Mouse (Mus musculus) neural tube, embryonic 12.5 days (tissue): ENCODE data around the gene 1700029I15Rik. TPM values are rescaled to one million over a fixed set of nuclear protein-coding genes. Genes with fewer than 3 reads are reported as not detected.
A peak's percentile ranks its signal among the peaks of the same experiment; 100 is the strongest.

ENCODE experiments used
- ATAC-seq: fragments of 200-750 bp; cut with Nextera tagmentation; 2 replicates; pipeline ENCODE4 v1.8.0; 2017; ENCODE audit warnings: low read depth, mild to moderate bottlenecking, moderate TSS enrichment, moderate library complexity; ENCODE audit not compliant: low FRiP score
- H3K27ac ChIP-seq: fragments of 300-500 bp; sonication (generic); 2 replicates; pipeline ENCODE4 v1.5.1; 2016
- H3K27me3 ChIP-seq: fragments of 300-500 bp; sonication (generic); replicated peaks from 2 replicates; pipeline ENCODE4 v1.6.1; 2016; ENCODE audit warnings: mild to moderate bottlenecking
- H3K36me3 ChIP-seq: fragments of 300-500 bp; sonication (generic); 2 replicates; pipeline ENCODE4 v1.6.1; 2016; ENCODE audit warnings: mild to moderate bottlenecking
- H3K4me1 ChIP-seq: fragments of 300-500 bp; sonication (generic); 2 replicates; pipeline ENCODE4 v1.6.1; 2016
- H3K4me2 ChIP-seq: fragments of 300-500 bp; sonication (generic); replicated peaks from 2 replicates; pipeline ENCODE4 v1.6.1; 2016; ENCODE audit warnings: mild to moderate bottlenecking
- H3K4me3 ChIP-seq: fragments of 300-500 bp; sonication (generic); 2 replicates; pipeline ENCODE4 v1.5.1; 2016
- H3K9ac ChIP-seq: fragments of 300-500 bp; sonication (generic); 2 replicates; pipeline ENCODE4 v1.6.1; 2016; ENCODE audit warnings: mild to moderate bottlenecking
- H3K9me3 ChIP-seq: fragments of 300-500 bp; sonication (generic); 2 replicates; pipeline ENCODE4 v1.6.1; 2016; ENCODE audit warnings: mild to moderate bottlenecking
- WGBS: fragments of 180-500 bp; shearing (Covaris S2); methylation state at CpG from one replicate; pipeline ENCODE4 v1.1.7; 2016; 5-methylcytosine and 5-hydroxymethylcytosine counted together
- polyA plus RNA-seq: library from polyadenylated mRNA; unstranded; fragments of >200 nt; fragmentation: Nextera tagmentation; extraction: Ambion mirVana; gene quantifications from 2 replicates; pipeline ENCODE4 v1.2.1, GENCODE M21; 2016

The 1700029I15Rik gene
- polyA plus RNA-seq, 1 experiment from 2014 or later: 7.3 TPM

DNA sequence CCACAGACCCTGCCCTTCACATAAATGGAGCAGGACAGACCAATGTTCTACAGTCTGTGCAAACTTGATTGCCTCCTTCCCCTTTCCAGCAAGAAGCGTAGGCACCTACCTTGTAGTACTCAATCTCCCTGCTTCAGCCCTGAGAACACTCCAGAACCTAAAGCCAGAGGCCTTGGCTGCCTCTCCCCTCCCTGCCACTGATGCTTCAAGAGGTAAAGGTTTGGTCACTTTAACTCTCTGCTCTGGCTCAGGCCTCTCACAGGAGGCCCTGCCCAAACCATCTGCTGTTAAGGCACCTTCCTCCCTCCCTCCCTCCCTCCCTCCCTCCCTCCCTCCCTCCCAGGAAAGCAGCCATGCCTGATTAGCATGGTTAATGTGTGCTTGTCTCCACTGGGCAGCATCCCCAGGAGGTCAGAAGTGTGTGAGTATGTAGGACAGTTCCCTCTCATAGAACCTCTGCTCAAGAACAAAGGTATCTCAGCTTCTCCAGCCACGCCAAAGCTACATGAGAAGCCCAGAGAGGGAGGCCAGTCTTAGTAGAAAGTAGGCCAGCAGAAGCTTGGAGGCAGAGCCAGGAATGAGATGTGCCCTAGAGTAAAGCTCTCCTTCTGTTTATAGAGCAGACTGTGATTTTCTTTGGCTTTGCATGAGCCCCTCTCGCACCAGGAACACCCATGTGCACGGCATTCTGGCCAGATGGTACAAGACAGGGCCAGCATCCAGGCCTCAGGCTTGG lies 20.4 kb downstream of the 1700029I15Rik start:
- Histone ChIP-seq H3K27me3 (no peaks in the 10 kb centered on the region), H3K4me1 (peaks cover 54% of the 10 kb centered on the region), H3K9me3 (no peaks in the 10 kb centered on the region), H3K27ac (no peak overlapping the region), H3K36me3 (peaks cover 28% of the 10 kb centered on the region), H3K4me2 (no peak overlapping the region), H3K4me3 (no peak overlapping the region), H3K9ac (0 out of 2 replicates have a peak overlapping the region, but pooled peaks have one; percentile 18)
- ATAC-seq: no peak
- WGBS: 79% methylated on average over 4 of the region's 4 CpGs

DNA sequence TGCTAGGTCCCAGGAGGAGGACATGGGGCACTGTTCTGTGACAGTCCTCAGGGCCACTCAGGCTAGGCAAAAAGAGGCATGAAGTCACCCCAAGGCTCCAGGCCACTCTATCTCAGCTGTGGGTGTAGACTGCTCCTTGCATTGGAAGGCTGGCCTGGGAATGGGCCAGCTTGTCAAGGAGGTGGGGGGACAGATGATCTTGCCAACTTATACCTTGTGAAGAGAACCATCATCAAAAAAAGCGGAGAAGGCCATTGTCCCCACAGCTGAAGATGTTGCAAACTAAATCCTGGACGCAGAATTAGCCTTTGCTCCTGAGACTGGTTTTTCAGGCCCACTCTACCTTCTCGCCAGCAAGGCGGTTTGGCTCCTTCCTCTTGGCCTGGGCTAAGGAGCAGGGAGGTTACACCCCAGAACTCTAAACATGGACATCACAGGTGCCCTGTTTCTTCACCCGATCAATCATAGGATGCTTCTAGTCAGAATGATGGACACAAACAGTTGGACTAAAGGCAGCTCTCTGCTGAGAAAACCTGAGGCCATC lies 21.5 kb downstream of the 1700029I15Rik start:
- H3K4me3 ChIP-seq: no peak overlapping the region
- no peak for ATAC-seq
- no peaks in the 10 kb centered on the region for H3K27me3 ChIP-seq
- no peak overlapping the region for H3K27ac ChIP-seq
- 92% methylated on average over 5 of the region's 5 CpGs for WGBS
- peaks cover 37% of the 10 kb centered on the region for H3K36me3 ChIP-seq
- H3K4me2 ChIP-seq: no peak overlapping the region
- H3K9me3 ChIP-seq: no peaks in the 10 kb centered on the region
- peaks cover 51% of the 10 kb centered on the region for H3K4me1 ChIP-seq
- H3K9ac ChIP-seq: no peak overlapping the region

DNA sequence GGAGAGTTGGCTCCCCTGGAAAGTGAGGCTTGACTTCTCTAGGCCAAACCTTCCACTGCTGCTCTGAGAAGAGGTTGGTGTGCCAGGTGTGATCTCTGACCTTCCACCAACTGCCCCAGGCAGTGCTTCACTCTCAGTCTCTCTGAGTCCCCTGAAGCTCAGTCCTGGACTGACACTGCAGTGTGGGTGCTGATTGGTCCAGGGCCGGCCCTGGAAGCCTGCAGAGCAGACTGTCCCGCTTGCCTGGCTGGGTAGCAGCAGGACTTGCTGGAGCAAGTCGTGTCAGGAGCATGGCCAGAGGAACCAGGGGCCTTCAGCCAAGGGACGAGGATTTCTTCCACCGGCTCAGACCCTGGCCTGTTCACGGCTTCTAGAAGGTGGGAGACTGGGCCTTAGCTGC lies 22.4 kb downstream of the 1700029I15Rik start:
- H3K9ac ChIP-seq: no peak overlapping the region
- WGBS: 85% methylated on average over 6 of the region's 6 CpGs
- no peak overlapping the region for H3K27ac ChIP-seq
- no peaks in the 10 kb centered on the region for H3K27me3 ChIP-seq
- no peak for ATAC-seq
- H3K9me3 ChIP-seq: no peaks in the 10 kb centered on the region
- peaks cover 42% of the 10 kb centered on the region for H3K4me1 ChIP-seq
- H3K4me2 ChIP-seq: no peak overlapping the region
- no peak overlapping the region for H3K4me3 ChIP-seq
- H3K36me3 ChIP-seq: peaks cover 46% of the 10 kb centered on the region

DNA sequence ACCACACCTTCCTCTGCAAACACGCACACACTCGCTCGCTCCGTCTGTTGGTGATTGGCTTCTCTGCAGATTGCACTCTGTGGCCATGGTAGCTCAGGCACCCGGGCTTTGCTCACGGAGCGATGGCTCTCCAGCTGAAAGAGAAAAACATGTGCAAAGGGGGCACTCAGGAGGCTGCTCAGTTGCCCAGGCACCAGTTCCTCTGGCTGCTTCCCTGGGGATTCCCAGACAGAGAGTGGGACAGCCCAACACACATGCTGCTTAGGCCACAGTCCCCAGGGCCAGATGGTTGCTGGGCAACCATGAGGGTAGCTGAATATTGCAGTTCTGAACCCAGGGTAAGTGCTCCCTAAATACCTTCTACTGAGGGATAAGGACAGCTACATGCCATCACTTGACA lies 23.3 kb downstream of the 1700029I15Rik start:
- Histone ChIP-seq H3K4me2 (no peak overlapping the region), H3K27ac (no peak overlapping the region), H3K27me3 (no peaks in the 10 kb centered on the region), H3K9me3 (no peaks in the 10 kb centered on the region), H3K4me1 (peaks cover 35% of the 10 kb centered on the region), H3K4me3 (no peak overlapping the region), H3K36me3 (peaks cover 55% of the 10 kb centered on the region), H3K9ac (0 out of 2 replicates have a peak overlapping the region, but pooled peaks have one; percentile 8)
- WGBS: 75% methylated on average over 7 of the region's 7 CpGs
- ATAC-seq: no peak

DNA sequence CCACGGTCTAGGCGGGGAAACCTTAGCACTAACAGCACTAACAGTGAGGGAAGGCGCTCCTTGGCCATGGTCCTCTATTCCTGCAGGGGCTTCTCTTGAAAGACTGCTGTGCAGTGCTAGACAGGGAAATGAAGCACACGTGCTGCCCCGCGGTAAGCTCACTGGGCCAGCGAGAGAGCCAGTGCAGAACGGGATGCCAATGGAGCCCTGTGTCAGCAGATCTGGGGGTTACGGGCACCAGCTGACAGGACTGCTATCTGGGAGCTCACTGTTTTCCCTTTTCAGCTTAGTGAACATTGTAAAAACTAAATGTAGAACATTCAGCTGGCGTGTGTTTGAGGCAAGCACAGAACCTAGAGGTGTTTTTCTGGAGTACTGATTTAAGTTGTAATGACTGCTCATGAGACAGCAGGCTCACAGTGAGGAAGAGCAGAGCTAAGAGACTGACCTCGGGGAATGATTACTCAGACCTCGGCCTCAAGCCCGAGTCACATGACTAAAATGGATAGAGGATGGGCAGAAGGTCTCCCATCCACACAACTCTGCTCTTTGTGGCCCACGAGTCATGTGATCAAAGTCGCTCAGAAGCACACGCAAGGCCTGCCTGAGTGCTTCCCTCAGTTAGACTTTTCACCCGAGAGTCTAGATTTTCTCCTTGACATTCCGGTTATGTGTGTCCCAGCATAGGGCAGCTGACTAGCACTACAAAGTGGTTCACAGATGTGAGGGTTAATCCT lies 26.1 kb downstream of the 1700029I15Rik start:
- H3K9me3 ChIP-seq: no peaks in the 10 kb centered on the region
- H3K36me3 ChIP-seq: peaks cover 80% of the 10 kb centered on the region
- H3K9ac ChIP-seq: no peak overlapping the region
- H3K4me1 ChIP-seq: peaks cover 17% of the 10 kb centered on the region
- no peak overlapping the region for H3K27ac ChIP-seq
- no peaks in the 10 kb centered on the region for H3K27me3 ChIP-seq
- 92% methylated on average over 18 of the region's 18 CpGs for WGBS
- H3K4me2 ChIP-seq: no peak overlapping the region
- H3K4me3 ChIP-seq: no peak overlapping the region
- no peak for ATAC-seq

DNA sequence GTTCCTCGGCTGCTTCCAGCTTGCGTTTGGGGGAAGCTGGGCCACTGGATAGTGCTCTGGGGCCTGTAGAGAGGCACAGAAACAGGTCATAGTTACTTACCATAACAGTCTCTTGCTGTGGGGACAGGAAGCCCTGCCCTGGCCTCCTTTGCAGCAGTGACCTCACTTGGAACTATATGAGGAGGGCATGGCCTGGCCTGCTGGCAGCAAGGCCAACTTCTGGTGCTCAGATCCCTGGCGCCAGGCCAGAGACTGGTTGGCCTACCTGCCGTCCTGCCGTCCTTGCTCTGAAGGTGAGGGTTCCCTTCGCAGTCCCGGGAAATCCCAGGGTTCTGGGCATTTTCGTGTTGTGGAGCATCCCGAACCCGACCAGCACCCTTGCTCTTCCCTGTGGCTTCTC lies 29.4 kb downstream of the 1700029I15Rik start:
- no peak overlapping the region for H3K9ac ChIP-seq
- H3K36me3 ChIP-seq: peaks cover 90% of the 10 kb centered on the region
- H3K9me3 ChIP-seq: no peaks in the 10 kb centered on the region
- no peaks in the 10 kb centered on the region for H3K27me3 ChIP-seq
- H3K4me2 ChIP-seq: no peak overlapping the region
- H3K4me1 ChIP-seq: no peaks in the 10 kb centered on the region
- WGBS: 94% methylated on average over 10 of the region's 10 CpGs
- ATAC-seq: no peak
- no peak overlapping the region for H3K4me3 ChIP-seq
- H3K27ac ChIP-seq: no peak overlapping the region

DNA sequence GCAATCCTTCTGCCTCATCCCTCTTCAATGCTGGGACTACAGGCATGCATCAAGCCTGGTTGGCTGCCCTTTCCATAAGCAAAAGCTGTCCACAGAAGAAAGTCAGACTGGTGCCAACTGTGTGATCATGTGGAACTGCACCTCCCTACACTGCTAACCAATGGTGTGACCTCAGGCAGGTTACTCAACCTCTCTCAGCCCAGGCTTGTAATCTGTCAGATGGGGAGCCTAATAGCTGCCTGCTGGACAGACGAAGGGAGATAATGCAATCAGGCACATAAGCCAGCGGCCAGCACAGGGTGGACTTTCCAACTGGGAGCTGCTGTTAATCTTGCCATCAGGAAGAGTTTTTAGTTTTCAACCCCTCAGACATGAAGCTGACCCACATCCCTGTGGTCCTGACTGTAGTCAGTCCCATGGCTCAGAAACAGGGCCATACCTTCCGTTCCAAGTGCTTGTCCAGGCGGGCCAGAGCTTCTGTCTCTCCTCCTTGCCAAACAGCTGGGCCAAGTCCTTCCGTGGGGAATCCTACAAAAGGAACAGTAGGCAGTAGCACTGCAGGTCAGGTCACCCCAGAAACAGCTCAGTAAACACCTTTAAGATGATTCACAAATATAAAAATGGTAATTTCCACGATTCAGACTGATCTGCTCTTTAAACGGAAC lies 39.5 kb downstream of the 1700029I15Rik start:
- peaks cover 27% of the 10 kb centered on the region for H3K4me1 ChIP-seq
- no peaks in the 10 kb centered on the region for H3K9me3 ChIP-seq
- ATAC-seq: no peak
- no peak overlapping the region for H3K4me3 ChIP-seq
- no peak overlapping the region for H3K9ac ChIP-seq
- H3K27ac ChIP-seq: no peak overlapping the region
- H3K27me3 ChIP-seq: no peaks in the 10 kb centered on the region
- H3K36me3 ChIP-seq: peaks cover 72% of the 10 kb centered on the region
- H3K4me2 ChIP-seq: no peak overlapping the region
- WGBS: 93% methylated on average over 7 of the region's 7 CpGs

DNA sequence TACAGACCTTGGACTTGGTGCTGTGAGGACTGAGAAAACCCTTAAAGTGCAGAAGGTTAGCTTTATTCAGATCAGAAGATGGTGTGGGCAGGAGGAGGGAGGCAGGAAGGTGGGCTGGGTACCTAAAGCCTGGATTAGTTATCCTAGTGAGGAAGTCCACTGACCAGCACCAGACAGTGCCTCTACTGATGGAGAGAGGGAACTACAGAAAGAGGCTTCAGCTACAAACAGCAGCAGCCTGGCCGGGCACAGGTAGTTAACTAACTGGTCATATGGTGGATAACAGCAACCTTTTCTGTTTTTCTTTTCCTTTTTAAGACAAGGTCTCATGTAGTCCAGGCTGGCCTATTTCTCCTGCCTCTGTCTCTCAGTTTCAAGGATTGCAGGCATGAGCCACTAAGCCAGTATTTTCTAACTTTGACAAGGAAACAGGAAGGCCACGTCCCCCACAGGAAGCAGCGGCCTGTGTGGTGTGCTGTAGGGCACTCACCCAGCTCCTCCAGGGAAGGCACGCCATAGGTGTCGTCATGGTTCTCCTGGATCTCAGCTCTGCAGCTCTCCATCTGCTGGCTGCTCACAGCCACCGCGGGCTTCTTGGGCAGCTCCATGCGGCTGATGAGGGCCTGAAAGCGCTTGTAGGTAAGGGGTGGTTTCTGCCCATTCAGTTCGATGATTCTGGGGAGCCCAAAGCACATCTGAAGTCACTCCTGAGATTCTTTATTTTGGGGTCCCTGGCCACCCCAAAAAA lies 40.2 kb downstream of the 1700029I15Rik start:
- Histone ChIP-seq H3K27me3 (no peaks in the 10 kb centered on the region), H3K4me3 (no peak overlapping the region), H3K9ac (no peak overlapping the region), H3K36me3 (peaks cover 65% of the 10 kb centered on the region), H3K4me2 (no peak overlapping the region), H3K27ac (no peak overlapping the region), H3K9me3 (no peaks in the 10 kb centered on the region), H3K4me1 (peaks cover 27% of the 10 kb centered on the region)
- no peak for ATAC-seq
- WGBS: 82% methylated on average over 10 of the region's 10 CpGs

DNA sequence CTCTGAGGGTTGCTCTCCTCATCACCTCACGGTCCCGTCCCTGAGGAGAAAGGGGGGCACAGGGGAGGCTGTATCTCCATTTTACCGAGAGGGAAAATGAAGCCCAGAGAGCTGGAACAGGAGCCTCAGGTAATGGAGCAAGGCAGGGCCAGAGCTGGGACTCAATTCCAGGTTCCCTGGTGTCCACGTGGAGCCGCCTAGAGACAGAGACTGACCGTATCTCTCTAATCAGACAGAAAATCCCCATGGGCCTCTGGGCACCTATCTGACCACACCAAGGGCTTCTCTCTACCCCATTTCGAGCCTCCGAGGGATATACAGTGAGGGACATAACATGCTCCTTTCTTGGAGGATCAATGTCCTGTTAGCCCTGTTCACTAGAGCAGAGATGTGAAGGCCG lies 40.8 kb downstream of the 1700029I15Rik start:
- 91% methylated on average over 9 of the region's 9 CpGs for WGBS

DNA sequence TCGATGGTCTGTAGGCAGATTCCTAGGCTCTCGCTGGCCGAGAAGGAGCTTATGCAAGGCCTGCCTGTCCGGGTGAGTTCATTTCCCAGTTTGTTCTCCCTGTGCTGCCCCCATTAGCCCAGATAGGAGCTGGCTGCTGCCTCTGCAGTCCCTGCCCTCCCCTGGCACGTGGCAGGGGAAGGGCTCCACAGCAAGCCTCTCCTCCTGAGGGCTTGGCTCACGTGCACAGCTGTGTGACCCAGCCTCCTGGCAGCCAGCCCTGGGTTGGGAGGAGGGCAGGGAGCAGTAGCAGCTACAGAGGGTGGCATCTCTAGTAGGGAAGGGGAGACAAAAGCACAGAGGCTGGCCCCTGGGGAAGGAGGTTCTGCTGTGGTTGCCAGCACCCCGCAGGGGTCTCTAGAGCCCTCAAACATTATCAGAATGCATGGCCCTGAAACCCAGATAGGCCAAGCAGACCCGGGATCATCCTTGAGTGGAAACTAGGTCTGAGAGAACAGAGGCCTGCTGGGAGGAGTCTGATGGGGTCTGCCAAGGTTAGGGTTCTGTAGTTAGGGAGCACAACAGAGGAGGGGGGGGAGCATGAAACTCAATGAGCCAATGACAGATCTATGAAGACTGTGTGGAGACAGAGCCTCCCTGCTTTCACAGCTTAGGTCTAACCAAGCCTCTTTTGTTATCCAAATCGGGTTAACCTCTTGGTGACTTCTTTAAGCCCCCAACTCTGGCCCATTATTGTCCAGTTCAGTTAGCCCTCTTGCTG lies 41.5 kb downstream of the 1700029I15Rik start:
- WGBS: 76% methylated on average over 9 of the region's 9 CpGs
- Histone ChIP-seq H3K4me2 (no peak overlapping the region), H3K36me3 (peaks cover 52% of the 10 kb centered on the region), H3K27me3 (no peaks in the 10 kb centered on the region), H3K9ac (no peak overlapping the region), H3K9me3 (no peaks in the 10 kb centered on the region), H3K4me3 (no peak overlapping the region), H3K27ac (peak overlapping the region; percentile 39; the same call in 1 of the 2 replicates), H3K4me1 (peaks cover 35% of the 10 kb centered on the region)
- no peak for ATAC-seq

More for the DNA sequence above, 40.8 kb downstream of the 1700029I15Rik start:
- no peak for ATAC-seq
- H3K4me3 ChIP-seq: no peak overlapping the region
- no peaks in the 10 kb centered on the region for H3K9me3 ChIP-seq
- H3K9ac ChIP-seq: no peak overlapping the region
- H3K36me3 ChIP-seq: peaks cover 59% of the 10 kb centered on the region
- no peaks in the 10 kb centered on the region for H3K27me3 ChIP-seq
- no peak overlapping the region for H3K27ac ChIP-seq
- no peak overlapping the region for H3K4me2 ChIP-seq
- peaks cover 33% of the 10 kb centered on the region for H3K4me1 ChIP-seq
